Mouse (Mus musculus): ENCODE measurements around the gene Nlrp6.

DNA sequence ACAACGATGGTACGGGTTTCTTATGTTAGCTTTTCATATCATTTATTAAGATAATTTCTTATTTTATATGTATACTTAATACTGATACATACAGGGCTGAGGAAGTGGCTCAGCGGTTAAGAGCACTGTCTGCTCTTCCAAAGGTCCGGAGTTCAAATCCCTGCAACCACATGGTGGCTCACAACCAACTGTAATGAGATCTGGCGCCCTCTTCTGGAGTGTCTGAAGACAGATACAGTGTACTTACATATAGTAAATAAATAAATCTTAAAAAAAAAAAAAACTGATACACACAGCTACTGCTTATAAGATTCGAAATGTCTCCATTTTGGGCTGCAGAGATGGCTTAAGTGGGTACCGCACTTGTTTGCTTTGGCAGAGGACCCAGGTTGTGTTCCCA lies 13.0 kb upstream of the Nlrp6 start:
- TF ChIP-seq CTCF (IDR thresholded peaks at IDR 0.05; ENCODE audit: low read depth, low read length), result no peak
- TF ChIP-seq TAL1 (conservative IDR thresholded peaks at IDR 0.05; ENCODE audit: low read depth, low read length), result no peak
